Mouse (Mus musculus) neural tube, embryonic 11.5 days (tissue): ENCODE results near the gene Hist1h4n. TPM values are rescaled to one million over a fixed set of nuclear protein-coding genes. Genes with fewer than 3 reads are reported as not detected.
"Not testable (repeated sequence)": the region's sequence is repeated elsewhere in the genome, so short reads cannot be mapped to it uniquely, and the experiment has no call there.

Experiments used
- ATAC-seq: fragments of 200-750 bp; cut with Nextera tagmentation; 2 replicates; pipeline ENCODE4 v1.8.0; 2017; ENCODE audit warnings: moderate number of reproducible peaks, mild to moderate bottlenecking, moderate TSS enrichment, moderate library complexity; ENCODE audit not compliant: insufficient read depth, low FRiP score, low TSS enrichment
- DNase-seq: peaks from one replicate; pipeline ENCODE4 v3.0.0-alpha.2; 2015; ENCODE audit warnings: low spot score
- H3K27ac ChIP-seq: fragments of 300-500 bp; sonication (generic); 2 replicates; pipeline ENCODE4 v1.5.1; 2014; ENCODE audit warnings: low read depth, mild to moderate bottlenecking, low read length
- H3K27me3 ChIP-seq: fragments of 300-500 bp; sonication (generic); 2 replicates; pipeline ENCODE4 v1.6.1; 2014; ENCODE audit warnings: mild to moderate bottlenecking, low read length, mixed read lengths; ENCODE audit not compliant: control insufficient read depth, insufficient read depth
- H3K36me3 ChIP-seq: fragments of 300-500 bp; sonication (generic); 2 replicates; pipeline ENCODE4 v1.6.1; 2014; ENCODE audit warnings: mild to moderate bottlenecking, low read length, moderate library complexity, mixed read lengths; ENCODE audit not compliant: control insufficient read depth, insufficient read depth
- H3K4me1 ChIP-seq: fragments of 300-500 bp; sonication (generic); 2 replicates; pipeline ENCODE4 v1.6.1; 2014; ENCODE audit warnings: low read length, mixed read lengths; ENCODE audit not compliant: control insufficient read depth, insufficient read depth
- H3K4me2 ChIP-seq: fragments of 300-500 bp; sonication (generic); 2 replicates; pipeline ENCODE4 v1.6.1; 2014; ENCODE audit warnings: low read depth, mild to moderate bottlenecking, moderate library complexity
- H3K4me3 ChIP-seq: fragments of 300-500 bp; sonication (generic); 2 replicates; pipeline ENCODE4 v1.5.1; 2014; ENCODE audit warnings: low read depth, low read length
- H3K9ac ChIP-seq: fragments of 300-500 bp; sonication (generic); 2 replicates; pipeline ENCODE4 v1.6.1; 2014; ENCODE audit warnings: mild to moderate bottlenecking, low read length
- H3K9me3 ChIP-seq: fragments of 300-500 bp; sonication (generic); 2 replicates; pipeline ENCODE4 v1.6.1; 2016; ENCODE audit warnings: low read length; ENCODE audit not compliant: control insufficient read depth
- WGBS: fragments of 180-500 bp; shearing (Covaris S2); extraction: QIAGEN DNeasy Blood & Tissue Kit; methylation state at CpG from one replicate; pipeline ENCODE4 v1.1.7; 2014; 5-methylcytosine and 5-hydroxymethylcytosine counted together
- polyA plus RNA-seq: library from polyadenylated mRNA; unstranded; fragments of >200 nt; fragmentation: Nextera tagmentation; extraction: Ambion mirVana; gene quantifications from 2 replicates; pipeline ENCODE4 v1.2.1, GENCODE M21; 2014

Gene Hist1h4n
- polyA plus RNA-seq, 1 experiment from 2014 or later = 10.5 TPM

- Histone ChIP-seq H3K4me2 (no peak overlapping the region), H3K9ac (no peak overlapping the region), H3K27me3 (no peaks in the 10 kb centered on the region), H3K27ac (no peak overlapping the region), H3K9me3 (no peaks in the 10 kb centered on the region), H3K4me1 (no peaks in the 10 kb centered on the region), H3K4me3 (no peak overlapping the region), H3K36me3 (no peaks in the 10 kb centered on the region)
- no peak for ATAC-seq
- peak; percentile 14 for DNase-seq
- WGBS = 19% methylated on average over 8 of the region's 8 CpGs
Measured at GRCm38 (mm10) chr13:21847883-21848282, 15.9 kb upstream of the Hist1h4n start.

GRCm38 (mm10) chr13:21846356-21846755 lies 14.4 kb upstream of the Hist1h4n start:
- DNase-seq, H3K27me3 ChIP-seq, ATAC-seq, H3K27ac ChIP-seq, H3K4me2 ChIP-seq, H3K4me3 ChIP-seq, H3K36me3 ChIP-seq, H3K9me3 ChIP-seq, H3K4me1 ChIP-seq, H3K9ac ChIP-seq: not testable (repeated sequence)

- not testable (repeated sequence) for H3K4me2 ChIP-seq, H3K27me3 ChIP-seq, DNase-seq, H3K27ac ChIP-seq, H3K9ac ChIP-seq, H3K9me3 ChIP-seq, H3K4me1 ChIP-seq, H3K36me3 ChIP-seq, H3K4me3 ChIP-seq
- no CpG with 5 or more reads among the region's 4 CpGs for WGBS
- ATAC-seq = peak; percentile 56; the same call in 1 of the 2 replicates
Measured at GRCm38 (mm10) chr13:21840508-21840907, 8.5 kb upstream of the Hist1h4n start.

- H3K4me1 ChIP-seq, H3K36me3 ChIP-seq, H3K27me3 ChIP-seq, H3K9ac ChIP-seq, H3K27ac ChIP-seq, H3K4me3 ChIP-seq, DNase-seq, H3K4me2 ChIP-seq, H3K9me3 ChIP-seq: not testable (repeated sequence)
- no CpG with 5 or more reads among the region's 24 CpGs for WGBS
- peak; percentile 94 for ATAC-seq
Measured at GRCm38 (mm10) chr13:21833461-21833860, 1.5 kb upstream of the Hist1h4n start, which contains the start of the genes Hist1h2ap and Hist1h2br. Gene Hist1h2ap, minus strand, starts transcription at chr13:21833507. Gene Hist1h2br, plus strand, starts transcription at chr13:21833743.

GRCm38 (mm10) chr13:21830344-21830743 lies 1.7 kb downstream of the Hist1h4n start:
- H3K27me3 ChIP-seq = no peaks in the 10 kb centered on the region
- H3K9me3 ChIP-seq = no peaks in the 10 kb centered on the region
- H3K4me1 ChIP-seq = no peaks in the 10 kb centered on the region
- no peaks in the 10 kb centered on the region for H3K36me3 ChIP-seq
- 92% methylated on average over 10 of the region's 10 CpGs for WGBS
- ATAC-seq (no peak), DNase-seq (no peak)
- H3K27ac ChIP-seq = no peak overlapping the region
- H3K9ac ChIP-seq = no peak overlapping the region
- no peak overlapping the region for H3K4me2 ChIP-seq
- no peak overlapping the region for H3K4me3 ChIP-seq

- H3K4me3 ChIP-seq = no peak overlapping the region
- H3K9ac ChIP-seq = no peak overlapping the region
- WGBS = 80% methylated on average over 3 of the region's 3 CpGs
- DNase-seq (no peak), ATAC-seq (no peak)
- no peaks in the 10 kb centered on the region for H3K9me3 ChIP-seq
- no peaks in the 10 kb centered on the region for H3K36me3 ChIP-seq
- H3K4me2 ChIP-seq = no peak overlapping the region
- no peaks in the 10 kb centered on the region for H3K27me3 ChIP-seq
- H3K4me1 ChIP-seq = no peaks in the 10 kb centered on the region
- H3K27ac ChIP-seq = no peak overlapping the region
Measured at GRCm38 (mm10) chr13:21828511-21828910, 3.5 kb downstream of the Hist1h4n start.

- H3K9ac ChIP-seq, H3K4me3 ChIP-seq, ATAC-seq, H3K9me3 ChIP-seq, H3K27ac ChIP-seq, H3K36me3 ChIP-seq, H3K4me1 ChIP-seq, DNase-seq, H3K4me2 ChIP-seq, H3K27me3 ChIP-seq: not testable (repeated sequence)
- WGBS = 73% methylated on average over 6 of the region's 16 CpGs
Measured at GRCm38 (mm10) chr13:21820082-21820890, 11.7 kb downstream of the Hist1h4n start.

GRCm38 (mm10) chr13:21812092-21812491 lies 19.9 kb downstream of the Hist1h4n start:
- not testable (repeated sequence) for DNase-seq, H3K36me3 ChIP-seq, H3K27me3 ChIP-seq, H3K4me3 ChIP-seq, H3K9me3 ChIP-seq, H3K9ac ChIP-seq, H3K27ac ChIP-seq, H3K4me1 ChIP-seq
- 0% methylated on average over 12 of the region's 14 CpGs for WGBS
- H3K4me2 ChIP-seq = 0 out of 2 replicates have a peak overlapping the region, but pooled peaks have one; percentile 28
- peak; percentile 40 for ATAC-seq

GRCm38 (mm10) chr13:21811539-21811938 lies 20.5 kb downstream of the Hist1h4n start, which contains the start of gene Hist1h4m:
Gene Hist1h4m, plus strand, starts transcription at chr13:21811746.
- H3K4me1 ChIP-seq, H3K9me3 ChIP-seq, H3K27me3 ChIP-seq, H3K9ac ChIP-seq, H3K4me3 ChIP-seq, H3K36me3 ChIP-seq, H3K27ac ChIP-seq, DNase-seq: not testable (repeated sequence)
- peak; percentile 56 for ATAC-seq
- H3K4me2 ChIP-seq = 0 out of 2 replicates have a peak within 1 kb of the TSS, but pooled peaks have one; percentile 28
- no CpG with 5 or more reads among the region's 24 CpGs for WGBS
